Mouse (Mus musculus): ENCODE measurements at regions not wholly inside any gene's neighbourhood (a gene's known extent, or its start where the extent isn't known, plus 50 kb on each side); places are given as distances from the start of the nearest gene placed in this dataset.

DNA sequence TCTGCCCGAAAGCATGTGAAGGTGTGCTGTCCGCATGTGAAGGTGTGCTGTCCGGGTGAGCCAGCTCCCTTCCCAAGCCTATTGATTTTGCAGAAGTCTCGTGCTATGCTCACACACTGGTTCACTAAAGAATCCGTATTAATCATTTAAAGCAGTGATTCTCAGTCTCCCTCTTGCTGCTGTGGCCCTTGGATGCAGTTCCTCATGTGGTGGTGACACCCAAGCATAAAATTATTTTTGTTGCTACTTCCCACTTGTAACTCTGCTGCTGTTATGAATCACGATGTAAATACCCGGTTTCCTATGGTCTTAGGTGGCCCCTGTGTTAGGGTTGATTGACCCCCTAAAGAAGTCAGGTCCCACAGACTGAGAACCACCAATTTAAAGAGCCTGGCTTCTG is 55.7 kb upstream of the Emb start:
- CTCF ChIA-PET = interaction anchor here (0.6 kb wide), 1 partner anchor 169 kb away, joined by 4 read pairs; no protein-coding TSS in a partner anchor

DNA sequence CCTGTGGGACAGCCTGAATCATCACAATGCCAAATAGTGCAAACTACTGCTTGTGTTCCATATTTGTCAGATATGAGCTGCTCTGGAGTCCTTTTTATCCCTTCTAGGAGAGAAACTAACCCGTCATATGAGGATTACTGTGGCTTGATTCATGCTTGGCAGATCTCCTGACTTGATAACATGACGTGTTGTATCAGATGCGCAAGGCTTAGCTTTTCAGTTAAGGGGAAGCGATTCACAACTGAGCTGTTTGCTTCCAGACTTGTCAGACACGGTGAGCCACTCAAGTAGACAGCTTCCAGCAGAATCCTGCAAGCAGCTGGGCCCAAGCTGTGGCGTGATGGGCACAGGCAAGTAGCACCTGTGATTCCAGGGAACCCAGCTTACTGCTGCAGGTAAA is 64.5 kb upstream of the Emb start:
- CTCF ChIA-PET = no interaction called here

DNA sequence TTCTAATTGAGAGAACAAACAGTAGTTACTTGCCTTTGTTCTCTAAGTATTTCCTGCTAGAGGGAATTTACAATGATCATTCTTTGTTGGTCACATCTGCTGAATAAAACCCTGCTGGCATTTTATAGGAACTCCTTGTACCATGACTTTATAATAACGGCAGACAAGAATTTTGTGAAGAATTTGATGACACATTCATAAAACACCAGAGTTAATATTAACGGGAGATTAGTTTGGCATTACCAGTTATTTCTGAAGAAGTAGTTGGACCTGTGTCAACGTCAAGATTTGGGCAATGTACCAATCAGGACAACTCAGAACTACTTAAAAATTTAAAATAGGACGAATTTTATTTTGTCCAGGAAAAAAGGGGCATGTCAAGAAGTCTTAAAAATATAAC is 65.1 kb upstream of the Emb start:
- CTCF ChIA-PET = no interaction called here

DNA sequence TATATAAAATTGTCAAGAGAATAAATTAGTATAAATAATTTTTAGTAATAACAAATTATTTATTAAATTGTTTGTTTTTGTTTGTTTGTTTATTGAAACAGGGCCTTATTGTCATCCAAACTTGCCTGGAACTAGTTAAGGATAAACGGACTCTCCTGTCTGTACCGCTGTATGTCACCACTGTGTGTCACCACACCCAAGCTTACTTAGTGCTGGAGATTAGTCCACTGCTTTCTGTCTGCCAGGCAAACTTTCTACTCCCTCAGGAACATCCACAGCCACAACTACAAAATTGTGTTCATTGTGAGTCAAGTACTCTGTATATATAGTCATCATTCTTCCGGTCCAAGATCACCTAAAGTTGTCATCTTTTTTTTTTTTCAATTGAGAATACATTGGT is 74.0 kb upstream of the Emb start:
- CTCF ChIA-PET = no interaction called here

DNA sequence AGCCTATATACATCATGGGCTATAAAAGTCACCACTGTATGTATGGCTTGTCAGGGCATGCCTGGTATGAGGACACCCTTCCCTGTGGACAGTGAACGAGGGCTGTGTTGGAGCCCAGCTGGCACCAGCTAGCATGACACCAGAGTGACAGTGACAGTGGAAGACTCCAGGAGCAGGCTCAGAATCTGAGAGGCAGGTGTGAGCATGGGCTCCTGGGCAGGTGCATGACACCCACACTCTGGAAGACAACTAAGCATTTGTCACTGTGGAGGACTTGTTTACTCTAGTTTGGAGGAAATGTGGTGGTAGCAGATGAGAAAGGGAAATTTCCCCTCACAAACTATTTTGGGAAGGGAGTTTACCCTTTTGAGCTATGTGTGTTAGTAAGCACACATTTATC is 76.2 kb upstream of the Emb start:
- CTCF ChIA-PET = no interaction called here

DNA sequence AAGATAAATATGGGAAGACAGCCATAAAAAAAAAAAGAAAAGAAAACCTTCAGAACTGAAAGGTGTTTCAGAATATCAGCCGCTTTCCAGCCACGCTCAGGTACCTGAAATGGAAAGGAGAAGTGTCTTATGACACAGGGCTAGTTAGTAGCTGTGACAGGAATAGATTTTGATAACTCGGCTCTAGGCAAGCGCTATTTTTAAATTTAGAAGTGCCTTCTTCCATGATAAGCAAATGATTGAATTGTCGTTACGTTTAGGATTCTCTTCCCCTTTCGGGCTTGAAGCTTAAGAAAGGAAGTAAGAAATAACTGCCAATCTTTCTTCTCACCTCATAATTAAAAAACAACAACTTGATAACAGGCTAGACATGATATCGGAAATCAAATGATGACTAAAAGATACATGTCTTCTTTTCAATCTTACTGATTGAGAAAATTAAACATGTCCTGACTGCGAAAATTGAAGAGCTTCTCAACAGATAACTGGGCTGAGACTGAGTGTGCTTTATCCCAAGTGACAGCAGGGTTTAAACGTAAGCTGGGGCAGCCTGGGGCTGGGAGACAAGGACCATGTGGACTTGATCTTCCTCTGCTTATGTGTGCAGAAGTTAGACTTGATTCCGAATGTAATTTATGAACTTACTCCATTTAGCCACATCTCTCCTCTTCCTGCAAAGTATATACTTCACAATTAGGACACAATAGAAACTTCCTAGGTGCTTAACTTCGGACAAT is 80.4 kb upstream of the Emb start:
- CTCF ChIA-PET = no interaction called here

DNA sequence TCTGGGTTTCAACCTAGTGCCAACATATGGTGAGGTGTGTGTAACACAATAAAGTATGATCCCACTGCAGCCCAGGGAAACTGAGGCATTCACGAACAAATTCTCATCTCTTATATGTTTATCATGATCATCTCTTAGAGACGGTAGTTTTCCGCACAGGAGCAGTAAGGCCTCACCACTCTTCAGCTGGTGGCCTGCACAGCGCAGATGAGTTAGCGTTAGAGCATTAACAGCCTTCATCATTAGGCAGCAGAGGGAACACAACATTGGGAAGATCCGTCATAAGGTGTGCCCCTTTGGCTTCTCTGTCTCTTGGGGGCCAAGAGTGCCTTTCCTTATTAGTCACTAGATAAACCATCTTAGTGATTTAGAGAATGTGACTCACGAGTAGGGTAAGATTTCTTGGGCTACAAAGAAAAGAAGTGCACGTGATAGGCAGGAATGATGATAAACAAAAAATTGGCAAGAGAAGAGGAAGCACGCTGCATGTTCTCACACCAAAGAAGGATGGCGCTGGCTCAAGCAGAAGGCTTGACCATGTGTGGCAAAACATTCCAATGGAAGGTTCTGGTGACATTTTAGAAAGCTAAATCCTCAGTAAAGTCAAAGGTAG is 81.1 kb upstream of the Emb start:
- CTCF ChIA-PET = no interaction called here

DNA sequence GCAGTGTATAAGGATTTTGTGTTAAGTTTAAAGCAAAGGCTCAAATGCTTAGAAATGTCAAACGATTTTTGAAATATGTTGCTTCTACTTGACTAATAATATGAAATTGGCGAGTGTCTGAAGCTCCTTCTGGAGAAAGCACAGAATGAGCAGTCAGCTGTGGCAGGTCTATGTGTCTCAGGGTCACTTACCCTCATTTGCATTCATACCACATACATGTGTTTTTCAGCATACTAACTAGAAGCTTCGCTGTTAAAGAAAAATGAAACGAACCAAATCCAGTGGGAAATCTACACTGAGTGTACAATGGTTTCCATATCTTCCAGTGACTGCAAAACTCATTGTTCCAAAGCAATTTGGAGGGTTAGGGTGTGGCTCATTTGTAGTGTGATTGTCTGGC is 88.7 kb upstream of the Emb start:
- CTCF ChIA-PET = no interaction called here

DNA sequence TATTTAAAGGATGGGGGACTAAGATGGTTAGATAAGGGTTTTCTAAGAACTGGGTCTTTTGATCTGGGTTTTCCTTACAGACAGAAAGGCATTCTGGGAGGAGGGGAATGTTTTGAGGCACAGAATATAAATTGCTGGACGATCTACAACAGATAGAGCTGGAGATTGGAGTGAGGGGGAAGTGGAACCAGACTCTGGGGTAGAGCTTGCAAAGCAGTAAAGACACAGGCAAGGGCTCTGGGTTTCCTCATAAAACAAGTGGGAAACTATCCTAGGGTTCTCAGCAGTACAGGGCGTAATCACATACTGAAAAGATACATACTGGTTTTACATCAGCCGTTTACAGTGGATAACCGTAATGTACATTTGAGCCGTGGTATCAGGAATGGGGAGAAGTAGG is 89.5 kb upstream of the Parp8 start:
- CTCF ChIA-PET = no interaction called here

DNA sequence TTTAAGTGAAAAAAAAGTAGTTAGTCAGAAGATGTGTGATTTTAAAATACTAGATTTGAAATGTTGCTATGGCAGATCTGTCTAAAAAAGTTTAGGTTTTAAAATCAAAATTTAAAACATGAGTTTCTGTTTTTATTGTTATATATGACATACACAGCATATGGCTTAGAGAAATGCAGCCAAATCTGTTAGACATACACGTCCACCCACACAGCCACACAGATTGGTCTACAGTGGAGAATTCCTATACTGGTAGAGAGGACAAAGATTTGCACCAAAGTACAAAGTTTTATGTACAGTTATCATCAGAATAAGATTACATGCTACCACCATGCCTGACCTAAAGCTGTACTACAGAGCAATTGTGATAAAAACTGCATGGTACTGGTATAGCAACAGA is 87.1 kb upstream of the Parp8 start:
- CTCF ChIA-PET = no interaction called here

DNA sequence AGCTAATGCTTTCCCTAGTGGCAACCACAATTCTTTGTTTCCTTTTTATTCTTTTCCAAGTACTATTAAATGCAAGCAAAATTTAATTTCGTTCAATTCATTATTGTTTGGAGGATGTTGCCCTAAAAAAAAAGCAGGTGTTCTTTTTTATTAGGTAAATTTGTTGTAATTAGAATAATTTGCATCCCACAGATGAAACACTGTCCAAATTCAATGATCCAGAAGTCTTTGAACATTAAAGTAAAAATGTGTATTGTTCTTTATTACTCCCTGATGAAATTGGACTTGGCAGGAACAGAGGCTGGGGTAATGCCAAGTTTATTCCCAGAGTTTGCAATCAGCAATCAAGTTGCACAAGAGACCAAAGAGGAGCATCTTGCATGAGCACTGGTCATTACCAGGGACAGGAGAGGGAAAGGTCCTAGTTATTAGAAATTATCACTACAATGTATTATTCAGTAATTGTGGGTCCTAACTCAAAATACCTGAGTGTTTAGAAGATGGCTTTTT is 79.9 kb upstream of the Parp8 start:
- CTCF ChIA-PET = no interaction called here

DNA sequence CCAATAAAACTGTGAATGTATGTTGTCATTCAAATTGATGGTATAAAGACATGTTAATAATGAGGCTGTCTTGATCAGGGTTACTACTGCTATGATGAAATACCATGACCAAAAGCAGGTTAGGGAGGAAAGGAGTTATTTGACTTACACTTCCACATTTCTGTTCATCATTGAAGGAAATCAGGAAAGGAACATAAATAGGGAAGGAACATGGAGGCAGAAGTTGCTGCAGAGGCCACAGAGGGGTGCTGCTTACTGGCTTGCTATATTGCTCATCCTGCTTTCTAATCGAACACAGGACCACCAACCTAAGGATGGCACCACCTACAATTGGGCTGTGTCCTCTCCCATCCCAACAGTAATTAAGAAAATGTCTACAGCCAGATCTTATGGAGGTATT is 69.4 kb upstream of the Parp8 start:
- CTCF ChIA-PET = interaction anchor here (0.6 kb wide), 1 partner anchor 13 kb away, joined by 3 read pairs; no protein-coding TSS in a partner anchor

DNA sequence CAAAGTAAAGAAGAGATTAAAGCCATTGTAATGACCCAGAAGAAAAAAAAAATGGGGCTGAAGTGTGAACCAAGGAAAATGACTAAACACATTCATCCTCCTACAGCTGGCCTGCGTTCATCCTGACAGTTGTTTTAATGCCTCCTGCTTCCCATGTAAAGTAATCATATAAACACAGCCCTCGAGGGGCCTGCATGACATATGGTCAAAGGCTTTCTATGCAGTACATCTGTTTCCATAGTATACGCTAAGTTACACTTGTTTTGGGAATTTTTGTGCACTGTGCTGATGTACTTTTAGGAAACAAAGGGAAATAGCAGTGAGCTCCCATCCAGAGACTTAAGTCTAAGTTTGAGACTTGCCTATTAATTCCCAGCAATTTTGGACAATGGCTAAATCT is 63.3 kb upstream of the Parp8 start:
- CTCF ChIA-PET = no interaction called here

DNA sequence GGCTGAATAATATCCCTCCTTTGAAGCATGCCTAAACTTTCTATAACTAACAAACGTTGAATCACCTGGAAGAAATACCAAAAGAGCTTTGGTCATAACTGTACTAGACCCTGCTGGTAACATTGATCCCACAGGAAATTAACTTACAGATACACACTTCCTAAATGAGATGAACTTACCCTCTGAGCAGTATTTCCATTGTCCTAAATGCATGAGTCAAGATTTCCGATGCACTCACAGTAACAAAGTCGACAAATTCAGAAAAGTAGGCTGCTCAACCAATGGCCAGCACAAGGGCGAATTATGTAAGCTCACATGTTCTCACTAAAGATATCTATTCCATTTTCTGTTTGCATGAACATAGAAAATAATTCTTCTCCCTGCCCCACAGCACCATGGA is 57.4 kb upstream of the Parp8 start:
- CTCF ChIA-PET = interaction anchor here (0.7 kb wide), 1 partner anchor 112 kb away, joined by 3 read pairs; no protein-coding TSS in a partner anchor

DNA sequence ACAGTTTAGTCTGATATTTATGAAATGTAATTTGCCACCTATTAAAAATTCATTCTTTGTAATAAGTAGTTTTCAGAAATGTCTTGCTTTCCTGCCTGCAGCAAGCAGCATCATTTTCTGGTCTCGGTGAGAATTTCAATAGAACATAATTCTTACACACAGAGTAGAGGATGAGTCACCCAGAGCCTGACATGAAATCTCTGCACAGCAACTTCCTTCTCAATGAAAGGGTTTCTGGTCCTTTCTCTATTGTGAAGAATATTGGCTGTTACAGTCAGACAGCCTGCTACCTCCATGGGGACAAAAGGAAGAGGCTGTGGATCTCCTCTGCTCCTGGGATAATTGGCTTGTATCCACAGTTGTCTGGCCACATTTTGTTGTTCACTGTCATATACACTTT is 54.0 kb upstream of the Parp8 start:
- CTCF ChIA-PET = no interaction called here
